Mouse (Mus musculus) layer of hippocampus, postnatal 36 days (tissue): Measurements from ENCODE around the gene Ggt6. TPM values are rescaled to one million over a fixed set of nuclear protein-coding genes. Genes with fewer than 3 reads are reported as not detected.
"Not testable (repeated sequence)": the region's sequence is repeated elsewhere in the genome, so short reads cannot be mapped to it uniquely, and the experiment has no call there.

Experiments
- DNase-seq, 2 experiments: peaks; one replicate each; pipeline ENCODE4 v3.0.0; 2022
- total RNA-seq, 2 experiments: library from RNA; stranded (reverse); gene quantifications; 2 replicates each; pipeline ENCODE4 v1.2.3; 2021

Gene Ggt6
- total RNA-seq, 2 experiments from 2014 or later: not detected

DNA sequence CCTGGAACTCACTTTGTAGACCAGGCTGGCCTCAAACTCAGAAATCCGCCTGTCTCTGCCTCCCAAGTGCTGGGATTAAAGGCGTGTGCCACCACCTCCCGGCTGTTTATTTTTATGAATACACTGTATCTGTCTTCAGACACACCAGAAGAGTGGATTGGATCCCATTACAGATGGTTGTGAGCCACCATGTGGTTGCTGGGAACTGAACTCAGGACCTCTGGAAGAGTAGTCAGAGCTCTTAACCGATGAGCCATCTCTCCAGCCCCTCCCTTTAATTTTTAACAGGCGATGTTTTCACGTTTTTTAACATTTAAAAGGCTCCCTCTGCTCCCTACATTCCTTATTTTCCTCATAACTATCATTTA is 5.3 kb downstream of the Ggt6 start:
- DNase-seq: not testable (repeated sequence)

DNA sequence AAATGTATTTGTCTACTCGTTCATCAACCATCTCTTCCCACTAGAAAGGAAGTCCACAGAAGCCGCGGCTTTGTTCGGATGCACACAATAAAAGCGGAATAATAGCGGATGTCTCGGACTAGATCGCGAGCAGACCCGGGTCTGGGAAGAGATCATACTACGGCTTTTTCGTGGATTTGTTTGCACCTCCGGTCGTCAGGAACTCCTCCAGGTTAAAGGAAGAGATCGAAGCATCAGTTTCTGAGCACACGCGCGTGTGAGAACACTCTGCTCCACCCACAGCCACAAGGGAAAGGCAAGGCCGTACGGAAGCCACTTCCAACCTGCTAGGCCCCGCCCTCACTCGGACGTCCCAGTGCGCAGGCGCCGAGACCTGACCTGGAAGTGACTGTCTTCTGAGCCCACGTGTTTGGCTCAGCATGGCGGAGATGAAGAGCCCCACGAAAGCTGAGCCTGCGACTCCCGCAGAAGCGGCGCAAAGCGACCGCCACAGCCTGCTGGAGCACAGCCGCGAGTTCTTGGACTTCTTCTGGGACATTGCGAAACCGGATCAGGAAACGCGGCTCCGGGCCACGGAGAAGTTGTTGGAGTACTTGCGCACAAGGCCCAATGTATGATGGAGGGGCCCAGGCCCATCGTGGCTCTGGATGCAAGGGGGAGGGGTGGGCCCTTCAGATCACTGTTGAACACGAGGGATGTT is 5.8 kb downstream of the Ggt6 start, which contains the start of gene Mybbp1a:
Gene Mybbp1a (plus strand): TSS at position 391 of the 700 bp plus-strand sequence.
- peak; percentile 98 to 99 for DNase-seq

DNA sequence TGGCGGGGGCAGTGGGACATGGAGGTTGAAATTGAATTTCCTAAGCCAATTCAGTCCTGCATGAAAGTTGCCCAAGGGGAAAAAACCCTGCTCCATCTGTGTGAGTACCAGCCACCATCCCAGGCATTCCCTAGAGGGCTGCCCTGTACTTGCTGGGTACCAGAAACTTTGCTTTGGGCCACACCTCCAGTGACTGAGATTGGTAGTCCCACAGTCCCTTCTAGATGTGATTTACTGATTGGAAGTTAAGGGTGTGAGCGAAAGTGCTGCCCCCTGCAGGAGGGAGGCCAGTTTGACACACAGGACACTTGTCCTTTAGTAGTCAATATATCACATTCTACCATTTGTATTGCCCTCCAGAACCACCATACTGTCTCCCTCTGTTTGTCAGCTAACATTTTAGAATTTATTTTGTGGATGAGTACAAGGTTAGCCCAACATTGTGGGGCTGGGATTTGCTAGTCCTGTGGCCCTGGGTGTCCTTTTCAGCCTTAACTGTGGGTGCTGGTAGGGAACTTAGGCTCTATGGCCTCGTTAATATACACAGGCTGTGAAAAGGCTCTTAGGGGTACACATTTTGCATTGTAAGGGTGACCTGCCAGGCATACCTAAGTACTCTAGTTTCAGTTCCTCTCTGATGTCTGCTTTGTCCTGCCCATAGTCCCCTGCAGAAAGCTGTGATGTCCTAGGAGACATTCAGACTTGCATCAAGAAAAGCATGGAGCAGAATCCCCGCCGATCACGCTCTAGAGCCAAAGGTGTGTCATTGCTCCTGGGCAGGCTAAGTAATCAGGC is 11.2 kb downstream of the Ggt6 start:
- DNase-seq: no peak

DNA sequence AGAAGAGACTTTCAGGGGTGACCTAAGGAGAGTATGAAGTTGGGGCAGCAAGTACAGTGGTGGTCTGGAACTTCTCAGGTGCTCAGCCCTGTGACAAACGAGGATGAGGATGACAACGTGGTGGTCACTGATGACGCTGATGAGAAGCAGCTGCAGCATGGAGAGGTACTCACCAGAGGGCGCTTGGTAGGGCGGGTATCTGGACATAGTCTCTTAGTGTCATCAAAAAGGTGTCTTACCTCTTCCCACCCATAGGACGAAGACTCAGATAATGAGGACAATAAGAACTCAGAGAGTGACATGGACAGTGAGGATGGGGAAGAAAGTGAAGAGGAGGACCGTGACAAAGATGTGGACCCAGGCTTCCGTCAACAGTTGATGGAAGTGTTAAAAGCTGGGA is 12.1 kb downstream of the Ggt6 start:
- DNase-seq: no peak

DNA sequence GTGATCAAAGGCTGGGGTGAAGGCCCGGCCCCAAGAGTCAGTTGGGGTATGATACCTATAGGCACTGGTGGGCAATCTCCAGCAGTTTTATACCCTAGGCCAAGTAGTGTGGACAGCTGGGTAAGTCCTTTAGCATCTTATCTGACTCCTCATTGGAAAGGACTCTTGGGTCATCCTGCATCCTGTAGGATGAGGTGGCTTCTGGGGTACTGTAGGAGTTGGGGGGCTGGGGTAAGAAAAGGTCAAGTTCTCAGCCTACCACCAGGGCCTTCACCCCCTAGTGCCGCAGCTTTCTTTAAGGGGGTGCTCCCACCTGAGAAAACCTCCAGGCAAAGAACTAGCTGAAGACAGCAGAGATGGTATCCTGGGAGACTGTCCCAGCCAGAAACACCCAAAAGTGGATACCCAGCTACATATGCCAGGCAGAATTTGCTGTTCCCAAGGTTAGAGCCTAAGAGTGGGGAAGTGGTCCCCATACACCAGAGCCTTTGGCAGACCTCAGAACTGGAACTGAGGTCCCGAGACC is 16.9 kb downstream of the Ggt6 start:
- no peak for DNase-seq

DNA sequence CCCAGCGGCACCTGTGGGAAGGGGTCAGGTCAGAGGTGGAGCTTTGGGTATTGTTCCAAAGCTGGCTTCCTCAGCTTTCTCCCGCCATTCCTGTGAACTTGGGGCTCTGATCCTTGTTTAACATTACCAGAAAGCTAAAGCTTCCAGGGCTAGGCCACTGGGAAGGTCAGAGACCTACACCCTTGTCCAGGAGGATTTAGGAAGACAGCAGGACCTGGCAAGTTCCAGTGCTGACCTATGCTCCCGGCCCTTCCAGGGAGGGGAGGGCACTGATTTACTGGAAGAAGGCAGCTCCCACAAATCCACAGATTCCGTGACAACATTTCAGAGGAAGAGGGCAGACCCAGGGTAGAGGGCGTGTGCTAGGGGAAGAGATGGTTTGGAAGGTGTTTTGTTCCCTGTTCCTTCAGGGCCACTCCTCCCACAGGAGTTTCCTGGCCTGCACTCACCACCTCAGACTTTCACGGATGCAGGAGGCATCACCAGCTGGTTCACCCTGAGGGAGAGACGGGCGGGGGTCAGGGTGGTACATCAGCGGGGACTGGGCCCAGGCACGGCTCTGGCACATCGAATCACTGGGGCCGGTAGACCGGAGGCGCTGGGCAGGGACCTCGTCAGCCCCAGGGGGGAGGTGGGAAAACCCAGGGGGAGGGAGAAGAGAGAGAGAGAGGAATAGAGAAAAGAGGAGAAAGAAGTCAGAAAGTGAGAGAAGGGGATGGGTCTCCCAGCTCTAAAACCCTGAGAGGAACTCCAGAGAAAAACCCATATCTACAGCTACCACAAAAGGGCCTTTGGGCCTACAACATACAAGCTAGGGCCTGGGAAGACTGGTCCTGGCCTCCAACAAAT is 18.0 kb downstream of the Ggt6 start:
- DNase-seq: no peak

DNA sequence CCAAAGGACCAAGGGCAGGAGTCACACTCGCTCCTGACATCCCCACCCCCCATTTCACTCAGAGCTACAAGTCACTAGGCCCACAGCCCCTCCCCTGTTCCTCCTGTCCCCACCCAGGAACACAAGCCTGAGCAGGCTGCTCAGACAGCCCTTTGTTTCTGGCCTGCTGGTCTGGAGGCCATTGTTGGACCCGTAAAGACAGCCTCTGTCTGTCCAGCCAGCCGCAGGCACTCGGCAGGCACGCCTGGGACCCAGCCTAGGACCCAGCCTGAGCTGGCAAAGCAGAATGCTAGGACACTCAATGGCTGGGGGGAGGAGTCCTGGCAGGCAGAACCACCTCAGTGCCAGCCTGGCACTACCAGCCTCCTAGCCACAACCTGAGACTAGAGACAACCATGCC is 20.4 kb downstream of the Ggt6 start:
- DNase-seq: peak; percentile 65 to 77

DNA sequence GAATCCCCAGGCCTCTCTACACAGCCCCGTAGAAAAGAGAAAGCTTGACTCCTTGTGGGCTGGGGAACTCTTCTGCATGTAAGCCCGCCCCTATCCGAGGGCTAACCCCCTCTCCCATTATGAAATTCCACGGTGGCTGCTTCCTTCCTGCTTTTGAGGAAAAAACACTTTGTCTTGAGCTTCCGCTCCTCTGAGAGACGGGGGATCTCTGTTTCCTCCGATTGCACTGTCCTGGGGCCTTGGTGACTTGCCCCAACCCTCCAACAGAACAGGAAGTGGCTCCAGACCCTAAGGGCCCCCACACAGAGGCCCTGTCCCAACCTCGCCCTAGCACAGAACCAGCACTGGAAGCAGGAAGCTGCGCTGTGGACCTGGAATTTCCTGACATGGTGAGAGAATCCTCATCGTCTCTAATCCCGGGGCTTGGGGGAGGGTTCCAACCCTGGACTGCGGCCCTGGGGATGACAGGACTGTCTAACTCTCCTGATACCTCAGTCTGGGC is 22.7 kb downstream of the Ggt6 start:
- no peak for DNase-seq

DNA sequence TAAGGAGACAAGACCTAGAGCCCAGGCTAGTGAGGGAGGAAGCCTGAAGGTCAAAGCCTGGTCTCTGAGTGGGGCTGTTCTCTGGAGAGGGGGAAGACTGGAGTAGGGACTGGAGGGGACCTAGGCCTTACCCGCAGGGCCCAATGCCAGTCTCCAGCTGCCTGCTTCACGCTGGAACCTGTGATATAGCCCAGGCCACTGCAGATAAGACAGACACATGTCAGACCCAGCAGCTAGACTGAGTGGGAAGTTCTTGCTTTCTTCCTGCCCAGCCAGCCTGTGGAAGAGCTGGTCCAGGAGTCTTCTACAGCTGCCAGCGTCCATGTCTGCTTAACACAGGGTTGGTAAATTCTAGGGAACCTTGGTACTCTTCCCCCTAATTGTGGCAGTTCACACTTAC is 23.2 kb downstream of the Ggt6 start:
- no peak for DNase-seq

DNA sequence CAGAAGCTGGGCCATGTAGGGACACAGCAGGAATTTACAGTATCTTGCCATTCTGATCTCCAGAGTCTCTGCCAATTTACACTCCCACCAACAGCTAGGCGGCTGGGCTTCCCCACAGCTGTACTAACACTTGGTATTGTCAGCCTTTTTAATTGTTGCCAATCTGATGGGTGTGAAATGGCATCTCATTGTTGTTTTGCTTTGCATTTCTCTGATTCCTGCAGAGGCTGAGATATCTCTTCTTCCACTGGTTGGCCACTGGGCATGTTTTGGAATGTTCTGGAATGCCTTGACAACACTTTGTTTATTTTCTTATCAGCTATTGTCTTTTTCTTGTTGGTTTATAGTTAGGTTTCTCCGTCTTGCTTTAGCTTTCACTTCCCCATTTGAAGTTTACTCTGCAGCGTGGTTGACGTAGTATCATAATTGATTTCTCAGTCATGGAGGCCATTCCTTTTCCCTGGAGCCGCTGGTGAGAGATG is 26.2 kb downstream of the Ggt6 start:
- no peak for DNase-seq

DNA sequence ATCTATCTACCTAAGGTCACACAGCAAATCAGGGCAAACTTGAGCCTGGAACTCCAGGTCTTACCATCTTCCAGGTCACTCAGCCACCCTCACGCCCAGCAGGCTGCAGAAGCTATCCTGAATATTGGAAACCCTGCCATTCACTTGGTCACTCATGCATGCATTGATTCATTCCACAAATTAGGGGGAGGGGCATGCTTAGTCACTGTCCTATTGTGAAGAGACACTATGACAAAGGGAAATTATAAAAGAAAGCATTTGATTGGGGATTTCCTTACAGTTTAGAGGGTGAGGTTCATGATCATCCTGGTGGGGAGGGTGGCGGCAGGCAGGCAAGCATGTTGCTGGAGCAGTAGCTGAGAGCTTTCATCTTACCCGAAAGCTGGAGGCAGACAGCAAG is 29.5 kb downstream of the Ggt6 start:
- no peak for DNase-seq

DNA sequence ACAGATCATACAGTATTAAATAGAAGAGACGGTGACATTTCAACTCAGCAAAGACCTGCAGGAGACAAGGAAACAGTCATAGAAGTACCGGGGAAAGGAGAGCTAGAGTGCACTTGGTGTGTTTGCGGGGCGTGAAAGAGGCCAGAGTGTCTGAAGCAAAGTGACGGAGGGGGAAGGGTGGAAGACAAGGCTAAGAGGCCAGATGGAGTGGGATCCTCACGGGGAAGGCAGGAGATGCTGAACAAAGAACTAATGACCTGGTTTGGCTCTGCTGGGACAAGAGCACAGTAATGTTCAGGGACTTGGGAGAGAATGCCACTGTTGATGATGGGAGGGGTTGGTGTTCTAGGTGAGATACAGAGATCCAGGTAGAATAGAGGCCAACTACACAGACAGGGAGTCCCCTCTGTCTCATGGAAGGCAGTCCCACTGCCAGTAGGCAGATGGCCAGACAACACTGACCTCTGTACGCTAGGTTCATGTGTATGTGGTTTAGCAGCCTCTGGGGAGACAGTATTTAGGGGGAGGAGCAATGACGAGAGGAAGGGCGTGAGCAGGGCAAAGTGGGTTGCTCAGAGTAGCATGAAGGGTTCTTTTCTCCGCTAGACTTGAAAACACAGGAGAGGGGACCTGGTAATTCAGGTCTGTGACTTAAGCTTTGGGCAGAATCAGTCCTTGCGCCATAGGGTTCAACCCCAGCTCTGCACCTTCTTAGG is 30.8 kb downstream of the Ggt6 start:
- no peak for DNase-seq

DNA sequence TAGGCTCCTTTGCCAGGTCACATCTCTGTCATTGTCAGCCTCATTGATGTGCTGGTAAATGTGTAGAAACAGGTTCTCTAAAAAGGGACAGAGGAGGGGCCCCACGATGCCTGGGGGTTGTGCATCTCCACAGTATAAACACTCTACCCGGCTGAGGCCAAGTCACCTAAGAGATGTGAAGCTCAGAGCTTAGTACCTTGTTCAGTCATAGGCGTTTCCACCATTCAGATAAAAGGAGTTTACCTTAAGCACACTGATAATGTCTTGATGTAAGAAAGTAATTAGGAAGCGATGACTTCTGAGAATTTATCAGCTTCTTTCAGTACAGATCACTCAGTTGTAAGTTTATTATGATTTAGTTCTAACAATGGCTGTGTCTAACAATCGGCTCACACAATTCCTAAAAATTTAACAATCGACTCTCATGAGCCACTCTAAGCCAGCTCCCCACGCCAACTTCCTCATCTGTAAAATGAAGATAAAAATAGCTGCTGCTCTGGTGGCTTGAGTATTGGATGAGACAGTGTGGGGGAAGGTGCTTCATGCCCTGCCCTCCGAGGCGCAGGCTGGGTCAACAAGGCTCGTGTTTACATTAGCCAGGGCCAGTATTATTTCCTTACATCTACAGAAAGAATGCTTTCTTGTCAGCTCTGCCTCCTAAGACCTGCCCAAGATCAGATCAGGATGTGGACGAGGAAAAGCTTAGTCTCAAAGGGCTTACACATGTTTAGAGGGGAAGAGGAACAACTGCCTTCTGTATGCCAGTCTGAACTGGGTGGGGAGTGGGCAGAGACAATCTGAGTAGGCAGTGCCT is 31.6 kb downstream of the Ggt6 start:
- DNase-seq: no peak

DNA sequence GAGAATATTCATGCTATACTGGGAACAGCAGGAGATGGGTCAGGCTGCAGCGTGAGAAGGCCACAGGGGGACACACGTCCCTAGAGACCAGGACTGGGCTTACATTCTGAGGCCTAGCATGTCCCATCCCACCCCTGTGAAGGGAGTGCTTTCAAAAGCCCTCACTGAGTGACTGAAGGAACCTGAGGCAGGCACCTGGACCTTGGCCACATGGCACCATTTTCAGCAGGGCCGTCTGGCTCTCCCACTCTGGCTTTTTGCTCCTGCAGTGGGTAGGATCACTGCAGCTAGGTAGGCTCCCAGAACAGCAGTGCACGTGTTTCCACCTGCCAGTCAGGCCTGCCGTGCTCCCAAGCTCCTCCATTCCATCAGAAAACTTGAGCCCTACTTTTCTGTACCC is 33.2 kb downstream of the Ggt6 start:
- no peak for DNase-seq

DNA sequence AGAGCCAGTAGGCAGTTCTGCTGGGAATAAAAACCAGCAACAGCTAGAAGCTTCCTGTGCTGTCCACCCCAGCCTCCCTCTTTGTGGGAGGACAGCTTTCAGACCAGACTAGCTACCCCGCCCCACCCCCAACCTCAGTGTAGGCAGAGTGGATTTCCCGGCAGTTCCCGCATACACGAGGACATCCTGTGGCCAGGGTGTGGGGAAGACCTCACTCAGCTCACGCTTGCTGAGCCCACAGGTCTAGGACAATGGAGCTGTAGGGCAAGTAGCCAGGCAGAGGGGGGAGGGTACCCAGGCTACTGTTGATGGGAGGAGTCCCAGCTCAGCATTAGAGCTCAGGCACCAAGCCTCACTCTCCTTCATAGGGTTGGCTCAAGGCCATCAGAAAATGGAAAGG is 33.9 kb downstream of the Ggt6 start:
- peak in 1 of 2 experiments; percentile 56 for DNase-seq

DNA sequence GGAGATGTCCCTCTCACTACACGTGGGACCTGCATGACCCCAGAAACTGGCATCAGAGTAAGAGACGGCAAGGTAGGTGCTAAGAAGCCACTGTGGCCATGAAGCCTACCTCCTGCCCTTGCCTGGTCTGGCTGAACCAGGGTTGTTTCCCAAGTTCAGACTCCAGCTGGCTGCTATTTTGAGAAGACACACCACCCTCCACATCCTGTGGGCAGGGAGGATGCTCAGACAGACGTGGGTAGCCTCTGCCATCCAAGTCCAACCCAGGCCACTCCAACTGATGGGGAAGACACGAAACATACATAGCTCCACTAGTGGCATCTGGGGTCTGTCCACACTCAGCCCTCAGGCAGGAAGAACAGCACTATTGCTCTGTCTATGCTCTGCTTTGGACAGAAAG is 34.7 kb downstream of the Ggt6 start:
- DNase-seq: no peak

DNA sequence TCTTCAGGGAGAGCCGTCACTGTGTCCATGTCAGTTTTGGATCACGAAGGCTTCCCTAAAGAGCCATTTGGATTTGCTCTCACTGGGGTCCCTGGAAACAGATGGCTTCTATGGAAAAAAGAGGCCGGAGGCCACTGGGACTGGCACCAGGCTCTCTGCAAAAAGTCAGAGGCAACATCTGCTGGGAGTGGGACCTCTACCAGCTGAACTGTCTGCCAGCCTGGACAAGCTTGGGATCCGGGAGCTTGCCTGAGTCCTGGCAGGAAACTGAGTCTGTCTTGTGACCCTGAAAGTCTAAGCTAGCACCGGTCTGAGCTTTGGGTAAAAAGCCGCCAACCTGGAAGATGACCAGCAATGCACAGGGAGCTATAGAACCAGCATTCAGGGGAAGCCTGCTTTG is 36.1 kb downstream of the Ggt6 start:
- DNase-seq: no peak

DNA sequence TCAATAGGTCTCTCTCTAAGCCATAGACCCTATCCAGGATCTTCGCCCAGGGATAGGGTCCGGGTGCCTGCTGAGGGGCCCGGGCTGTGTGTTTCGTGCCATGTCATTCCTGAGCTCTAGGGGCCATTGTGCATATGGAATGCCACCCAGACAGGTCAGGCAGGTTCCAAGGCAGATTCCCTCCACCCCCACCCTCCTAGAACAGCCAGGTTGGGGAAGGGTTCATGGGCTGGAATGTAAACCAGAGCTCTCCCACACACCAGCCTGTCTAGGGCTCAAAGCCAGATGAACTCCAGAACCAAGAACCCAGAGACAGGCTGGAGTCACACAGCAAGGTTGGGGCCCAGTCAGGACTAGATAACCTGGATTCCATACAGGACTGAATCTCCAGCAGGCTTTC is 38.2 kb downstream of the Ggt6 start:
- no peak for DNase-seq

DNA sequence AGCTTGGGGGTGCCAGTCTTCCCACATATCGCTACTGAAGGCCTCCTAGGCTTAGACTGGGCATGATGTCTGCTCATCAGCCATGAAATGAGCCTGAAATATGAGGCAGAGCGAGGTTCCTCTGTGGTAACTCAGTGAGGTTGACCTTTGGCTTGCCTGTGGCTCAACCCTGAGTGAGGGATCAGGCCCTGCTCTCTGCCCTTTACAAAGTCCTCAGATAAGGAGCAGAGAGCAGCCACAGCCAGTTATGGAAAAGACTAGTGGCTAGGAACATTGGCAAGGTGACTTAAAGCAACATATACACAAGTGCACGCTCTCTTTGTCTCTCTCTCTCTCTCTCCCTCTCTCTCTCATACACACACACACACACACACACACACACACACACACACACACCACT is 39.6 kb downstream of the Ggt6 start:
- DNase-seq: no peak

DNA sequence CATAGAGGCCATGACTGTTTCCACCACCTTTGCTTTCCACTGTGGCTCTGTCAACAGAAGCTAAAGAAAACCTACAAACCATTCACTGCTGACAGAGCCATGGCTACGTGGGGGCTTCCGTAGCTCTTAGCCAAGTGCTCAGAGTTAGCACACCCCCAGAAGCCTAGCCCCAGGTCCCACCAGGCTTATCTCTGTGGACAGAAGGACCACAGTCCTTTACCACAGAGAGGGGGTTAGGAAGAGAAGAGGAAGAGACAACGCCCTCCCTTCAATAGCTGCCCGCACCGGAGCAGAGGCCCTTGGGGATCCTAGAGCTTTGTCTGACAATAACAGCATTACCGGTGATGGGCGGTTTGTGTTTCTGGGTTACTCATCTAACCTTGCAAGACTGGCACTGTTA is 40.1 kb downstream of the Ggt6 start:
- DNase-seq: no peak

DNA sequence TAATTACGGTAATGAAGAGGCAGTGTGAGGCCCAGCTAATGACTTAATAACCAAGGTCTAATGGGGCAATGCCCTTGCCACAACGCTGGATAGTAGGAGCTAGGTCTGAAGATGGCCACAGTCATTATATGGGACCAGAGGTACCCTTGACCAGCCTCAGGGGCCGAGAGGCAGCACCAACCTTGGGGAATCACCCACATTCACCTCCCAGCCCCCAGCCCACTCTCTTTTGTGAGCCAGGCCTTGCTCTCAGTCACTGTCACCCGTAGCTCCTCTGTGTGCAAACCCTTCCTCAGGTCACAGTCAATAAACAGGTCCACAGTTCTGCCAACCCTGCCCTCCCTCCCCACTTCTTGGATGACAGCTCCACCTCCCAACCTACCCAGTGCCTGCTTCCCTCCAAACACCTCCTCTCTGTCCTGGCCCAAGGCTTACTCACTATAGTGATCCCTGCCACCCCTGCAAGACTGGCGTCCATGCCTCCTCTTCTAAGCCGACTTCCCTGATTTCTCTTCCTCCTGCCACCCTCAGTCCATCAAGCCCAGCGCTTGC is 40.8 kb downstream of the Ggt6 start:
- DNase-seq: no peak
